Mouse (Mus musculus) lung, embryonic 14.5 days (tissue): ENCODE results near the gene 2010111I01Rik. TPM values are rescaled to one million over a fixed set of nuclear protein-coding genes. Genes with fewer than 3 reads are reported as not detected.

Source experiments
- ATAC-seq: fragments of 200-750 bp; cut with Nextera tagmentation; 2 replicates; pipeline ENCODE4 v1.8.0; 2017; ENCODE audit warnings: mild to moderate bottlenecking, moderate TSS enrichment, moderate library complexity; ENCODE audit not compliant: insufficient read depth
- DNase-seq: peaks from one replicate; pipeline ENCODE4 v3.0.0-alpha.2; 2015
- H3K27ac ChIP-seq: fragments of 300-500 bp; sonication (generic); 2 replicates; pipeline ENCODE4 v1.5.1; 2014; ENCODE audit warnings: low read depth, mild to moderate bottlenecking, moderate library complexity
- H3K27me3 ChIP-seq: fragments of 300-500 bp; sonication (generic); 2 replicates; pipeline ENCODE4 v1.6.1; 2014; ENCODE audit warnings: low read length, control low read depth; ENCODE audit not compliant: insufficient read depth
- H3K36me3 ChIP-seq: fragments of 300-500 bp; sonication (generic); 2 replicates; pipeline ENCODE4 v1.6.1; 2014; ENCODE audit warnings: control low read depth; ENCODE audit not compliant: insufficient read depth
- H3K4me1 ChIP-seq: fragments of 300-500 bp; sonication (generic); 2 replicates; pipeline ENCODE4 v1.6.1; 2014; ENCODE audit warnings: antibody characterized with exemption, control low read depth; ENCODE audit not compliant: insufficient read depth
- H3K4me2 ChIP-seq: fragments of 300-500 bp; sonication (generic); 2 replicates; pipeline ENCODE4 v1.6.1; 2014; ENCODE audit warnings: mild to moderate bottlenecking
- H3K4me3 ChIP-seq: fragments of 300-500 bp; sonication (generic); 2 replicates; pipeline ENCODE4 v1.5.1; 2014; ENCODE audit warnings: low read depth, low read length
- H3K9ac ChIP-seq: fragments of 300-500 bp; sonication (generic); 2 replicates; pipeline ENCODE4 v1.6.1; 2014
- H3K9me3 ChIP-seq: fragments of 300-500 bp; sonication (generic); 2 replicates; pipeline ENCODE4 v1.6.1; 2016; ENCODE audit warnings: low read depth, low read length, control low read depth
- CTCF ChIP-seq: IDR thresholded peaks from 2 replicates; pipeline ENCODE4 v1.5.1; 2016; ENCODE audit warnings: antibody characterized with exemption, low read depth
- WGBS: fragments of 180-500 bp; shearing (Covaris S2); extraction: QIAGEN DNeasy Blood & Tissue Kit; methylation state at CpG from one replicate; pipeline ENCODE4 v1.1.7; 2014; 5-methylcytosine and 5-hydroxymethylcytosine counted together
- polyA plus RNA-seq: library from polyadenylated mRNA; unstranded; fragments of >200 nt; fragmentation: Nextera tagmentation; extraction: Ambion mirVana; gene quantifications from 2 replicates; pipeline ENCODE4 v1.2.1, GENCODE M21; 2014

Gene 2010111I01Rik
- polyA plus RNA-seq, 1 experiment from 2014 or later: 156 TPM

GRCm38 (mm10) chr13:63203502-63204278 is 239.0 kb downstream of the 2010111I01Rik start:
- ATAC-seq (no peak), DNase-seq (no peak)
- 74% methylated on average over 8 of the region's 8 CpGs for WGBS
- no peak for TF ChIP-seq CTCF
- Histone ChIP-seq H3K27ac (no peak overlapping the region), H3K9me3 (no peaks in the 10 kb centered on the region), H3K4me3 (no peak overlapping the region), H3K4me2 (no peak overlapping the region), H3K9ac (no peak overlapping the region), H3K36me3 (no peaks in the 10 kb centered on the region), H3K27me3 (no peaks in the 10 kb centered on the region), H3K4me1 (no peaks in the 10 kb centered on the region)

GRCm38 (mm10) chr13:63205750-63206149 is 241.1 kb downstream of the 2010111I01Rik start:
- Histone ChIP-seq H3K9ac (no peak overlapping the region), H3K4me1 (no peaks in the 10 kb centered on the region), H3K9me3 (no peaks in the 10 kb centered on the region), H3K4me2 (no peak overlapping the region), H3K27me3 (no peaks in the 10 kb centered on the region), H3K4me3 (no peak overlapping the region), H3K36me3 (no peaks in the 10 kb centered on the region), H3K27ac (no peak overlapping the region)
- DNase-seq: no peak
- WGBS: 63% methylated on average over 4 of the region's 4 CpGs
- TF ChIP-seq CTCF: no peak
- ATAC-seq: no peak

GRCm38 (mm10) chr13:63206396-63206795 is 241.7 kb downstream of the 2010111I01Rik start:
- Histone ChIP-seq H3K27me3 (no peaks in the 10 kb centered on the region), H3K27ac (no peak overlapping the region), H3K9me3 (no peaks in the 10 kb centered on the region), H3K4me3 (no peak overlapping the region), H3K9ac (no peak overlapping the region), H3K36me3 (no peaks in the 10 kb centered on the region), H3K4me1 (no peaks in the 10 kb centered on the region), H3K4me2 (no peak overlapping the region)
- WGBS: 34% methylated on average over 1 of the region's 1 CpGs
- ATAC-seq (no peak), DNase-seq (no peak)
- TF ChIP-seq CTCF: no peak

GRCm38 (mm10) chr13:63216537-63216936 is 251.8 kb downstream of the 2010111I01Rik start:
- TF ChIP-seq CTCF: no peak
- ATAC-seq: no peak
- no peak overlapping the region for H3K4me2 ChIP-seq
- H3K9ac ChIP-seq: no peak overlapping the region
- no peaks in the 10 kb centered on the region for H3K27me3 ChIP-seq
- DNase-seq: no peak
- no peak overlapping the region for H3K4me3 ChIP-seq
- H3K9me3 ChIP-seq: no peaks in the 10 kb centered on the region
- H3K36me3 ChIP-seq: 0 out of 2 replicates have a peak, but pooled peaks cover 3% of the 10 kb centered on the region
- no peaks in the 10 kb centered on the region for H3K4me1 ChIP-seq
- H3K27ac ChIP-seq: no peak overlapping the region

GRCm38 (mm10) chr13:63223026-63223770 is 258.5 kb downstream of the 2010111I01Rik start:
- H3K9me3 ChIP-seq: no peaks in the 10 kb centered on the region
- H3K27me3 ChIP-seq: no peaks in the 10 kb centered on the region
- no peaks in the 10 kb centered on the region for H3K36me3 ChIP-seq
- H3K9ac ChIP-seq: no peak overlapping the region
- no peak for ATAC-seq
- H3K27ac ChIP-seq: no peak overlapping the region
- WGBS: 94% methylated on average over 7 of the region's 8 CpGs
- no peak overlapping the region for H3K4me2 ChIP-seq
- DNase-seq: no peak
- H3K4me1 ChIP-seq: no peaks in the 10 kb centered on the region
- TF ChIP-seq CTCF: no peak
- no peak overlapping the region for H3K4me3 ChIP-seq

GRCm38 (mm10) chr13:63225796-63226583 is 261.3 kb downstream of the 2010111I01Rik start:
- Histone ChIP-seq H3K9ac (no peak overlapping the region), H3K27ac (no peak overlapping the region), H3K4me2 (no peak overlapping the region), H3K36me3 (no peaks in the 10 kb centered on the region), H3K4me3 (no peak overlapping the region), H3K27me3 (no peaks in the 10 kb centered on the region), H3K9me3 (no peaks in the 10 kb centered on the region), H3K4me1 (no peaks in the 10 kb centered on the region)
- no peak for TF ChIP-seq CTCF
- DNase-seq (no peak), ATAC-seq (0 out of 2 replicates have a peak, but pooled peaks have one; percentile 47)
- WGBS: 72% methylated on average over 8 of the region's 8 CpGs

- ATAC-seq (no peak), DNase-seq (no peak)
- Histone ChIP-seq H3K4me2 (no peak overlapping the region), H3K9me3 (no peaks in the 10 kb centered on the region), H3K4me3 (no peak overlapping the region), H3K9ac (no peak overlapping the region), H3K4me1 (0 out of 2 replicates have a peak, but pooled peaks cover 3% of the 10 kb centered on the region), H3K27ac (no peak overlapping the region), H3K27me3 (no peaks in the 10 kb centered on the region), H3K36me3 (no peaks in the 10 kb centered on the region)
- 75% methylated on average over 3 of the region's 3 CpGs for WGBS
- no peak for TF ChIP-seq CTCF
These were observed 263.1 kb downstream of the 2010111I01Rik start for GRCm38 (mm10) chr13:63227785-63228184.
